Mouse (Mus musculus): ENCODE results near the gene 4930512M02Rik.

DNA sequence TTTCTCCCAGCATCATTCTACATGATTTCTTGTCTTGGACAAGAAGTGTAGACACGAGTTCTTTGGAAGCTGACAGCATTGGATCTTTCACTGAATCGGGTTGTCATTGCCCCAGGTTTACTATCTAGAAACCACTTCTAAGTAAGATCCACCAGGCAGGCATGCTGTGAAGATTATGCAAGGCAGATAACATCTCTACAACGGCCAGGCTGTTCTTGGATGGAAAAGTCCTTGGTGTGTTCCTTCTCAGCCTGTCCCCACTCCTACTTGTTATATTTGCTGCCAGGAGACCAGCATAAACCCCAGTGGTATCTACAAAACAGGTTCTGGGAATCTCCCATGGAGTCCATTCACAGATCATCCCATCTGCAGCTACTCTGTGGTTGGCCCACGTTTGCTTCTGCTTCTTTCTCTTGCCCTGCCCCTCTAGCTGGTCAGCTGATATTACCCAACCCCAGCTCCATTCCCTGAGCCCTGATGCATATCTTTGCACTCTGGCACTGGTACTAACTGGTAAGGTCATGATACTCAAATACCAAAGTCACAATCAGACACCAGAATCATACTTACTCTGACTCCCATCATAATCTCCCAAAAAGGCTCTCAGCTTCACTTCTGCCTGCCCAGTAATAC lies 3.4 kb downstream of the 4930512M02Rik start:
- TF ChIP-seq POLR2A (IDR thresholded peaks at IDR 0.05; ENCODE audit: low read depth, low read length), result no peak
- TF ChIP-seq CTCF (IDR thresholded peaks at IDR 0.05; ENCODE audit: extremely low read depth, insufficient read depth, insufficient read length, insufficient replicate concordance), result no peak
